Comparison of ENCODE assay signal across 21 mouse cellular contexts in the genomic region with DNA sequence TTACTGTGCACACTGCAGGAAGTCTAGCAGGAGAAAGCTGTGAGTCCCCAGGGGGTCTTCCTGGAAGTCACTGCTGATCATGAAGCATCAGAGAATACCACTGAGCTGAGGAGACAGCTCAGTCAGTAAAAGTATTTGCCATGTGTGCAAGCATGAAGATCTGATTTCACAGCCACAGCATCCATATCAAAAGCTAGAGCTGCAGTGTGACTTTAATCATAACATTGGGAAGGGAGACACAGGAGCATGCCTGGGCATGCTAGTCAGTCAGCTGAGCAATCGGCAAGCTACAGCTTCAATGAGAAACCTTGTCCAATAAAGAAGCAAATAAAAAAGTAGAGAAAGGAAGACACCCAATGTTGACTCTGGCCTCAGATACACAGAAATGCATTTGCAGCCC.
DNase-seq lines count a peak whose midpoint lies in the region; ATAC-seq and TF ChIP-seq lines count a peak whose summit lies in the region.
"Had no signal": no experiment of that assay in that cellular context is flagged by ENCODE, and none has a peak within 500 bp of the region (broad histone marks: within the 10 kb centered on the region; RNA-seq: fewer than 3 reads in every experiment).

No protein-coding gene starts in this region.

- 0 out of 2 replicates have a peak overlapping the region, but pooled peaks have one; percentile 19 for H3K27ac ChIP-seq in ES-Bruce4 (ENCODE audit: insufficient read depth, low read length)
- H3K27ac ChIP-seq in midbrain, embryonic 14.5 days (replicated peaks; ENCODE audit: low read depth, low read length): no peak overlapping the region
- no peak overlapping the region for H3K27ac ChIP-seq in intestine, embryonic 16.5 days (ENCODE audit: low read length)
- H3K27ac ChIP-seq: forebrain, embryonic 15.5 days; heart, embryonic 15.5 days; hindbrain, embryonic 10.5 days; kidney, postnatal 0 days; neural tube, embryonic 13.5 days had no signal

- TF ChIP-seq EP300 in ES-Bruce4 (IDR thresholded peaks at IDR 0.05; ENCODE audit: insufficient read depth, low read depth, low read length): no peak

- no peak overlapping the region for H3K4me2 ChIP-seq in midbrain, embryonic 14.5 days (ENCODE audit: low read length)
- no peak overlapping the region for H3K4me2 ChIP-seq in intestine, embryonic 16.5 days (ENCODE audit: low read depth, low read length)
- H3K4me2 ChIP-seq: forebrain, embryonic 15.5 days; heart, embryonic 15.5 days; neural tube, embryonic 13.5 days had no signal

- no peak overlapping the region for H3K9ac ChIP-seq in ES-Bruce4 (ENCODE audit: low read depth, poor library complexity, severe bottlenecking)
- H3K9ac ChIP-seq in midbrain, embryonic 14.5 days (replicated peaks; ENCODE audit: low read length): no peak overlapping the region
- H3K9ac ChIP-seq in intestine, embryonic 16.5 days (ENCODE audit: low read depth, low read length): no peak overlapping the region
- H3K9ac ChIP-seq: forebrain, embryonic 15.5 days; heart, embryonic 15.5 days; neural tube, embryonic 13.5 days had no signal

- WGBS in midbrain, embryonic 14.5 days: 55% methylated on average over 1 of the region's 1 CpGs
- WGBS in intestine, embryonic 16.5 days: 74% methylated on average over 1 of the region's 1 CpGs

- no peaks in the 10 kb centered on the region for H3K36me3 ChIP-seq in ES-Bruce4 (ENCODE audit: control insufficient read depth, insufficient read depth, low read length, poor library complexity, severe bottlenecking)
- H3K36me3 ChIP-seq in midbrain, embryonic 14.5 days (ENCODE audit: control insufficient read depth, insufficient read depth, low read length): no peaks in the 10 kb centered on the region
- no peaks in the 10 kb centered on the region for H3K36me3 ChIP-seq in intestine, embryonic 16.5 days (ENCODE audit: control insufficient read depth, insufficient read depth, low read length)
- H3K36me3 ChIP-seq: forebrain, embryonic 15.5 days; heart, embryonic 15.5 days; hindbrain, embryonic 10.5 days; neural tube, embryonic 13.5 days had no signal

- TF ChIP-seq CTCF in ES-Bruce4 (IDR thresholded peaks at IDR 0.05; ENCODE audit: low read depth, low read length): no peak
- TF ChIP-seq CTCF in brain, embryonic 14.5 days (IDR thresholded peaks at IDR 0.05; ENCODE audit: borderline replicate concordance, extremely low read depth, insufficient read depth, insufficient read length): no peak

- ATAC-seq in midbrain, embryonic 14.5 days (ENCODE audit: low FRiP score, low TSS enrichment): no peak
- no peak for ATAC-seq in intestine, embryonic 16.5 days
- ATAC-seq: forebrain, embryonic 15.5 days; Patski had no signal

- H3K27me3 ChIP-seq in ES-Bruce4 (ENCODE audit: control insufficient read depth, insufficient read depth, low read length, poor library complexity, severe bottlenecking): no peaks in the 10 kb centered on the region
- H3K27me3 ChIP-seq in midbrain, embryonic 14.5 days (ENCODE audit: control insufficient read depth, insufficient read depth, low read length): no peaks in the 10 kb centered on the region
- no peaks in the 10 kb centered on the region for H3K27me3 ChIP-seq in intestine, embryonic 16.5 days (replicated peaks; ENCODE audit: control insufficient read depth, insufficient read depth, low read length)
- H3K27me3 ChIP-seq: forebrain, embryonic 15.5 days; heart, embryonic 15.5 days; neural tube, embryonic 13.5 days; Patski had no signal

- H3K4me1 ChIP-seq in ES-Bruce4 (ENCODE audit: control insufficient read depth, insufficient read depth, low read length): no peaks in the 10 kb centered on the region
- no peaks in the 10 kb centered on the region for H3K4me1 ChIP-seq in midbrain, embryonic 14.5 days (ENCODE audit: control insufficient read depth, insufficient read depth, low read length)
- no peaks in the 10 kb centered on the region for H3K4me1 ChIP-seq in intestine, embryonic 16.5 days (ENCODE audit: control insufficient read depth, insufficient read depth, low read length)
- H3K4me1 ChIP-seq: forebrain, embryonic 15.5 days; heart, embryonic 15.5 days; neural tube, embryonic 13.5 days had no signal

- H3K9me3 ChIP-seq in ES-Bruce4 (replicated peaks; ENCODE audit: control insufficient read depth, insufficient read depth, low read length, poor library complexity, severe bottlenecking): no peaks in the 10 kb centered on the region
- no peaks in the 10 kb centered on the region for H3K9me3 ChIP-seq in midbrain, embryonic 14.5 days (ENCODE audit: control insufficient read depth, low read length)
- H3K9me3 ChIP-seq in intestine, embryonic 16.5 days (ENCODE audit: control insufficient read depth, low read length): no peaks in the 10 kb centered on the region
- H3K9me3 ChIP-seq: forebrain, embryonic 15.5 days; heart, embryonic 15.5 days; hindbrain, embryonic 10.5 days; neural tube, embryonic 13.5 days had no signal

- DNase-seq in embryo, embryonic 10 days (ENCODE audit: low spot score): peak; percentile 5
- DNase-seq in embryo, embryonic 9.5 days (ENCODE audit: extremely low spot score): no peak
- DNase-seq in brain, embryonic 14.5 days (ENCODE audit: low read depth): peak; percentile 40
- DNase-seq in midbrain, embryonic 14.5 days: peak; percentile 17
- no peak for DNase-seq in lung, adult 18-20 months
- no peak for DNase-seq in lung, postnatal 10 days
- DNase-seq: cerebellum, adult 2 months; kidney, adult 11 months; left cerebral cortex, postnatal 4 days; lung, adult 2 months; lung, postnatal 4 days; thymus, postnatal 25 days had no signal

- TF ChIP-seq POLR2A in ES-Bruce4 (IDR thresholded peaks at IDR 0.05; ENCODE audit: insufficient read depth, low read length): no peak
- TF ChIP-seq POLR2A in brain, embryonic 14.5 days (IDR thresholded peaks at IDR 0.05; ENCODE audit: borderline replicate concordance, extremely low read depth, insufficient read depth, insufficient read length, poor library complexity, severe bottlenecking): no peak

- H3K4me3 ChIP-seq in ES-Bruce4 (ENCODE audit: low read depth, low read length): no peak overlapping the region
- H3K4me3 ChIP-seq in midbrain, embryonic 14.5 days (replicated peaks; ENCODE audit: low read depth, low read length): no peak overlapping the region
- no peak overlapping the region for H3K4me3 ChIP-seq in intestine, embryonic 16.5 days (ENCODE audit: low read length)
- H3K4me3 ChIP-seq: erythroblast, embryonic 14.5 days; forebrain, embryonic 15.5 days; heart, embryonic 15.5 days; hindbrain, embryonic 10.5 days; neural tube, embryonic 13.5 days had no signal

Comparison
In these comparisons a context has a peak if more than half of its experiments do, and no peak if none do; other contexts are left out.
1. DNase-seq: peak in embryo, embryonic 10 days (single experiment), brain, embryonic 14.5 days (single experiment) and midbrain, embryonic 14.5 days (single experiment); none in embryo, embryonic 9.5 days (single experiment), lung, adult 18-20 months (0 of 2) and lung, postnatal 10 days (single experiment).